Mouse (Mus musculus) cerebellum, adult 2 months (tissue): ENCODE data around the gene Rnf128. TPM values are rescaled to one million over a fixed set of nuclear protein-coding genes. Genes with fewer than 3 reads are reported as not detected.

ENCODE experiments used
- DNase-seq, 2 experiments: peaks; one replicate each; pipeline ENCODE4 v3.0.0; 2021
- H3K27ac ChIP-seq: fragments of 200-500 bp; 2 replicates; pipeline ENCODE4 v1.5.1; 2012; ENCODE audit warnings: low read length, control low read depth, inconsistent platforms; ENCODE audit not compliant: insufficient read depth
- H3K27me3 ChIP-seq: fragments of 200-500 bp; 2 replicates; pipeline ENCODE4 v1.6.1; 2012; ENCODE audit warnings: inconsistent platforms, mild to moderate bottlenecking, low read length, moderate library complexity; ENCODE audit not compliant: control insufficient read depth, insufficient read depth
- H3K4me1 ChIP-seq: fragments of 200-500 bp; 2 replicates; pipeline ENCODE4 v1.6.1; 2011; ENCODE audit warnings: low read length; ENCODE audit not compliant: control insufficient read depth, insufficient read depth
- H3K4me3 ChIP-seq: fragments of 200-500 bp; replicated peaks from 2 replicates; pipeline ENCODE3; 2011; ENCODE audit warnings: mild to moderate bottlenecking, low read depth, low read length, control low read depth; ENCODE audit not compliant: insufficient read depth
- CTCF ChIP-seq: fragments of 200-500 bp; IDR thresholded peaks from 2 replicates; pipeline ENCODE4 v1.5.1; 2011; ENCODE audit warnings: low read depth, mild to moderate bottlenecking, control low read depth, low read length, moderate library complexity, borderline replicate concordance; ENCODE audit not compliant: insufficient read depth
- POLR2A ChIP-seq: fragments of 200-500 bp; IDR thresholded peaks from 2 replicates; pipeline ENCODE4 v1.6.1; 2011; ENCODE audit warnings: low read length, control low read depth, borderline replicate concordance; ENCODE audit not compliant: insufficient read depth
- WGBS: fragments of 180-500 bp; shearing (Covaris S2); methylation state at CpG from one replicate; pipeline ENCODE4 v1.1.7; 2018; 5-methylcytosine and 5-hydroxymethylcytosine counted together
- polyA plus RNA-seq: library from polyadenylated mRNA; depleted of rRNA; stranded (reverse); fragments of >200 nt; gene quantifications from 2 replicates; pipeline ENCODE4 v1.2.3, GENCODE M21; 2012; rRNA removed

Gene Rnf128
- 15.7 and 16.7 TPM in 2 replicates for polyA plus RNA-seq

GRCm38 (mm10) chrX:139562925-139563461 lies at the start of gene Rnf128:
Gene Rnf128 (plus strand): TSS chrX:139563316.
- H3K27ac ChIP-seq: no peak within 1 kb of the TSS
- DNase-seq: no peak
- no peak within 1 kb of the TSS for H3K4me3 ChIP-seq
- WGBS: 80% methylated on average over 8 of the region's 8 CpGs
- TF ChIP-seq POLR2A (no peak), CTCF (no peak)
- H3K27me3 ChIP-seq: no peaks in the 10 kb centered on the region
- no peaks in the 10 kb centered on the region for H3K4me1 ChIP-seq

- no peaks in the 10 kb centered on the region for H3K4me1 ChIP-seq
- 80% methylated on average over 2 of the region's 2 CpGs for WGBS
- no peak overlapping the region for H3K27ac ChIP-seq
- DNase-seq: no peak
- no peak overlapping the region for H3K4me3 ChIP-seq
- H3K27me3 ChIP-seq: no peaks in the 10 kb centered on the region
- TF ChIP-seq POLR2A (no peak), CTCF (no peak)
Measured at GRCm38 (mm10) chrX:139516156-139516555, 47.0 kb upstream of the Rnf128 start.

- no peak for DNase-seq
- H3K4me3 ChIP-seq: no peak overlapping the region
- no peak overlapping the region for H3K27ac ChIP-seq
- no peaks in the 10 kb centered on the region for H3K4me1 ChIP-seq
- TF ChIP-seq POLR2A: no peak
- no peak for TF ChIP-seq CTCF
- WGBS: 93% methylated on average over 2 of the region's 2 CpGs
- H3K27me3 ChIP-seq: no peaks in the 10 kb centered on the region
Measured at GRCm38 (mm10) chrX:139519251-139519650, 43.9 kb upstream of the Rnf128 start.

GRCm38 (mm10) chrX:139524303-139525091 lies 38.6 kb upstream of the Rnf128 start:
- Histone ChIP-seq H3K27me3 (no peaks in the 10 kb centered on the region), H3K4me1 (no peaks in the 10 kb centered on the region), H3K4me3 (no peak overlapping the region), H3K27ac (no peak overlapping the region)
- 76% methylated on average over 5 of the region's 5 CpGs for WGBS
- TF ChIP-seq CTCF: no peak
- TF ChIP-seq POLR2A: no peak
- no peak for DNase-seq

GRCm38 (mm10) chrX:139525724-139526123 lies 37.4 kb upstream of the Rnf128 start:
- H3K4me1 ChIP-seq: no peaks in the 10 kb centered on the region
- WGBS: 91% methylated on average over 2 of the region's 2 CpGs

GRCm38 (mm10) chrX:139526984-139527383 lies 36.1 kb upstream of the Rnf128 start:
- 93% methylated on average over 4 of the region's 4 CpGs for WGBS
- DNase-seq: no peak
- Histone ChIP-seq H3K27me3 (no peaks in the 10 kb centered on the region), H3K27ac (no peak overlapping the region), H3K4me3 (no peak overlapping the region), H3K4me1 (no peaks in the 10 kb centered on the region)
- TF ChIP-seq POLR2A: no peak
- TF ChIP-seq CTCF: no peak

More at GRCm38 (mm10) chrX:139525724-139526123, 37.4 kb upstream of the Rnf128 start:
- TF ChIP-seq POLR2A (no peak), CTCF (no peak)
- Histone ChIP-seq H3K4me3 (no peak overlapping the region), H3K27me3 (no peaks in the 10 kb centered on the region), H3K27ac (no peak overlapping the region)
- no peak for DNase-seq

GRCm38 (mm10) chrX:139529678-139530077 lies 33.4 kb upstream of the Rnf128 start:
- TF ChIP-seq CTCF (no peak), POLR2A (no peak)
- Histone ChIP-seq H3K4me1 (no peaks in the 10 kb centered on the region), H3K4me3 (no peak overlapping the region), H3K27me3 (no peaks in the 10 kb centered on the region), H3K27ac (no peak overlapping the region)
- no peak for DNase-seq

GRCm38 (mm10) chrX:139532293-139532692 lies 30.8 kb upstream of the Rnf128 start:
- H3K27ac ChIP-seq: no peak overlapping the region
- no peak for TF ChIP-seq POLR2A
- no peak for TF ChIP-seq CTCF
- DNase-seq: no peak
- no peak overlapping the region for H3K4me3 ChIP-seq
- no peaks in the 10 kb centered on the region for H3K27me3 ChIP-seq
- 83% methylated on average over 4 of the region's 4 CpGs for WGBS
- H3K4me1 ChIP-seq: no peaks in the 10 kb centered on the region
